Comparison of ENCODE assay signal across 8 mouse cellular contexts in the genomic region with DNA sequence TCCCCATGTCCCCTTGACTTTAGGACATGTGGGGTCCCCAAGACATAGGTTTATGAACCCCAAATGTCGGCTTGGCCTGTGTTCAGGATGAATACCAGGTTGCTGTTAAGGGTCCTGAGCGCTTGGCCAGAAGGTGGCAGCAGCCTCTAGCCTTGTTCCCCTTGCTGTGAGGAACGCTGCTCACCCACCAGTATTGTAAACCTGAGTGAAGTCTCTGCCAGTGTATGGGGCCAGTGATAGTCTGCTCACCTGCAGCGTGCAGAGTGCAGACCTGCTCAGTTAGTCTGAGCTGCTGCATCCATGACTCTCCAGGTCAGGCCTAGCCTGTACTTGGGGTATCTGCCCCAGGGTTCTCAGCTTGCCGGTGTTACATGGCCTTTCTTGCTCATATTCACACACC. TPM values are rescaled to one million over a fixed set of nuclear protein-coding genes. Genes with fewer than 3 reads are reported as not detected.
DNase-seq lines count a peak whose midpoint lies in the region; ATAC-seq and TF ChIP-seq lines count a peak whose summit lies in the region.

No protein-coding gene starts in this region.

- DNase-seq in B cell, adult 2 months, result peak; percentile 77 to 80
- peak; percentile 64 to 79 for DNase-seq in adrenal gland, postnatal 36 days
- peak; percentile 60 for DNase-seq in forebrain, embryonic 11.5 days (ENCODE audit: low spot score)
- peak; percentile 83 for DNase-seq in heart, postnatal 0 days (ENCODE audit: low spot score)
- DNase-seq in kidney, postnatal 25 days, result peak; percentile 63 to 72
- DNase-seq in liver, embryonic 13.5 days, result peak; percentile 35
- peak; percentile 47 for DNase-seq in neural tube, embryonic 10.5 days (ENCODE audit: extremely low spot score, low spot score)
- peak; percentile 77 for DNase-seq in stomach, postnatal 0 days (ENCODE audit: low spot score)

- H3K9me3 ChIP-seq in forebrain, embryonic 11.5 days (ENCODE audit: control insufficient read depth, low read length), result no peaks in the 10 kb centered on the region
- no peaks in the 10 kb centered on the region for H3K9me3 ChIP-seq in heart, postnatal 0 days (replicated peaks; ENCODE audit: control insufficient read depth, low read length)
- H3K9me3 ChIP-seq in liver, embryonic 13.5 days (replicated peaks), result no peaks in the 10 kb centered on the region
- H3K9me3 ChIP-seq in stomach, postnatal 0 days (ENCODE audit: control insufficient read depth, low read length), result no peaks in the 10 kb centered on the region

- peak; percentile 90 for TF ChIP-seq CTCF in heart, postnatal 0 days (IDR thresholded peaks at IDR 0.05; ENCODE audit: low read depth)
- peak; percentile 94 for TF ChIP-seq CTCF in stomach, postnatal 0 days (IDR thresholded peaks at IDR 0.05; ENCODE audit: low read depth)

- ATAC-seq in forebrain, embryonic 11.5 days (replicated peaks; ENCODE audit: low FRiP score), result no peak
- ATAC-seq in heart, postnatal 0 days (ENCODE audit: insufficient read depth, low read depth), result peak; percentile 67
- peak; percentile 47; the same call in 1 of the 2 replicates for ATAC-seq in liver, embryonic 13.5 days (ENCODE audit: low read depth)
- ATAC-seq in stomach, postnatal 0 days (ENCODE audit: low FRiP score, low TSS enrichment), result peak; percentile 25; the same call in 1 of the 2 replicates

- H3K36me3 ChIP-seq in forebrain, embryonic 11.5 days (ENCODE audit: control insufficient read depth, insufficient read depth, low read length), result no peaks in the 10 kb centered on the region
- H3K36me3 ChIP-seq in heart, postnatal 0 days (replicated peaks; ENCODE audit: control insufficient read depth, insufficient read depth, low read length), result no peaks in the 10 kb centered on the region
- no peaks in the 10 kb centered on the region for H3K36me3 ChIP-seq in liver, embryonic 13.5 days
- no peaks in the 10 kb centered on the region for H3K36me3 ChIP-seq in stomach, postnatal 0 days (ENCODE audit: control insufficient read depth, insufficient read depth, low read length)

- H3K4me3 ChIP-seq in forebrain, embryonic 11.5 days (ENCODE audit: low read depth, low read length), result no peak overlapping the region
- no peak overlapping the region for H3K4me3 ChIP-seq in heart, postnatal 0 days (ENCODE audit: low read depth, low read length)
- H3K4me3 ChIP-seq in liver, embryonic 13.5 days (replicated peaks), result no peak overlapping the region
- no peak overlapping the region for H3K4me3 ChIP-seq in stomach, postnatal 0 days (ENCODE audit: low read depth, low read length)

- WGBS in forebrain, embryonic 11.5 days, result 33% methylated on average over 5 of the region's 5 CpGs
- WGBS in heart, postnatal 0 days, result 22% methylated on average over 5 of the region's 5 CpGs
- WGBS in liver, embryonic 13.5 days (ENCODE audit: insufficient replicate concordance), result 19% methylated on average over 5 of the region's 5 CpGs
- WGBS in stomach, postnatal 0 days, result 30% methylated on average over 5 of the region's 5 CpGs

- H3K4me2 ChIP-seq in forebrain, embryonic 11.5 days (ENCODE audit: low read depth, low read length, severe bottlenecking), result no peak overlapping the region
- H3K4me2 ChIP-seq in heart, postnatal 0 days (ENCODE audit: low read depth, low read length), result peak overlapping the region; percentile 82; the same call in 1 of the 2 replicates
- peak overlapping the region; percentile 65; the same call in 1 of the 2 replicates for H3K4me2 ChIP-seq in liver, embryonic 13.5 days
- peak overlapping the region; percentile 79 for H3K4me2 ChIP-seq in stomach, postnatal 0 days (replicated peaks; ENCODE audit: low read depth)

- H3K4me1 ChIP-seq in forebrain, embryonic 11.5 days (replicated peaks; ENCODE audit: control insufficient read depth, insufficient read depth, low read length), result 0 out of 2 replicates have a peak, but pooled peaks cover 2% of the 10 kb centered on the region
- peaks cover 23% of the 10 kb centered on the region; the same call in 1 of the 2 replicates for H3K4me1 ChIP-seq in heart, postnatal 0 days (ENCODE audit: control insufficient read depth, insufficient read depth)
- peaks cover 14% of the 10 kb centered on the region for H3K4me1 ChIP-seq in liver, embryonic 13.5 days (replicated peaks)
- H3K4me1 ChIP-seq in stomach, postnatal 0 days (replicated peaks; ENCODE audit: control insufficient read depth, insufficient read depth), result peaks cover 12% of the 10 kb centered on the region

- H3K27ac ChIP-seq in forebrain, embryonic 11.5 days (ENCODE audit: low read depth, low read length), result no peak overlapping the region
- 0 out of 2 replicates have a peak overlapping the region, but pooled peaks have one; percentile 49 for H3K27ac ChIP-seq in heart, postnatal 0 days (ENCODE audit: low read depth)
- no peak overlapping the region for H3K27ac ChIP-seq in liver, embryonic 13.5 days
- no peak overlapping the region for H3K27ac ChIP-seq in stomach, postnatal 0 days (replicated peaks)

- no peak overlapping the region for H3K9ac ChIP-seq in forebrain, embryonic 11.5 days (ENCODE audit: low read length)
- peak overlapping the region; percentile 62; the same call in 1 of the 2 replicates for H3K9ac ChIP-seq in heart, postnatal 0 days (replicated peaks; ENCODE audit: low read depth, low read length)
- no peak overlapping the region for H3K9ac ChIP-seq in liver, embryonic 13.5 days
- H3K9ac ChIP-seq in stomach, postnatal 0 days (ENCODE audit: low read length), result no peak overlapping the region

- TF ChIP-seq EP300 in heart, postnatal 0 days (IDR thresholded peaks at IDR 0.05; ENCODE audit: low read depth), result no peak
- TF ChIP-seq EP300 in stomach, postnatal 0 days (optimal IDR thresholded peaks at IDR 0.05), result no peak

- peaks cover 10% of the 10 kb centered on the region; the same call in 1 of the 2 replicates for H3K27me3 ChIP-seq in forebrain, embryonic 11.5 days (ENCODE audit: control insufficient read depth, insufficient read depth, low read length)
- H3K27me3 ChIP-seq in heart, postnatal 0 days (ENCODE audit: control insufficient read depth, insufficient read depth, low read length), result no peaks in the 10 kb centered on the region
- H3K27me3 ChIP-seq in liver, embryonic 13.5 days, result peaks cover 25% of the 10 kb centered on the region
- H3K27me3 ChIP-seq in stomach, postnatal 0 days (ENCODE audit: control insufficient read depth, insufficient read depth, low read length), result no peaks in the 10 kb centered on the region

RNA-seq across cellular contexts. Expression of a gene that starts 0.5 kb away (rescaled TPM):
- 1 to 10 TPM; 6.1 to 6.3 TPM for total RNA-seq in adrenal gland, postnatal 36 days (2021)
- 0.12 and 0.41 TPM in 2 replicates for polyA plus RNA-seq in forebrain, embryonic 11.5 days (2014; fragmentation: Nextera tagmentation; extraction: Ambion mirVana)
- total RNA-seq in heart, postnatal 0 days (2014; rRNA removed; ENCODE audit: low replicate concordance), result 46.7 and 59.5 TPM in 2 replicates
- polyA plus RNA-seq in heart, postnatal 0 days (2015; fragmentation: Nextera tagmentation; extraction: Ambion mirVana), result 62.4 and 65.5 TPM in 2 replicates
- polyA plus RNA-seq in liver, embryonic 13.5 days (2015; fragmentation: Nextera tagmentation; extraction: Ambion mirVana), result 4.1 and 5.3 TPM in 2 replicates
- 10.5 and 11.5 TPM in 2 replicates for polyA plus RNA-seq in stomach, postnatal 0 days (2015; fragmentation: Nextera tagmentation; extraction: Ambion mirVana)

RNA-seq across cellular contexts. Expression of a gene that starts 34.2 kb away (rescaled TPM):
- total RNA-seq in adrenal gland, postnatal 36 days (2021), result not detected
- 0.37 and 0.51 TPM in 2 replicates for polyA plus RNA-seq in forebrain, embryonic 11.5 days (2014; fragmentation: Nextera tagmentation; extraction: Ambion mirVana)
- total RNA-seq in heart, postnatal 0 days (2014; rRNA removed; ENCODE audit: low replicate concordance), result 0.04 and 4.4 TPM in 2 replicates
- polyA plus RNA-seq in heart, postnatal 0 days (2015; fragmentation: Nextera tagmentation; extraction: Ambion mirVana), result 0.71 and 0.97 TPM in 2 replicates
- polyA plus RNA-seq in liver, embryonic 13.5 days (2015; fragmentation: Nextera tagmentation; extraction: Ambion mirVana), result 1.2 and 1.8 TPM in 2 replicates
- 0.15 and 0.24 TPM in 2 replicates for polyA plus RNA-seq in stomach, postnatal 0 days (2015; fragmentation: Nextera tagmentation; extraction: Ambion mirVana)
